Mouse (Mus musculus): ENCODE data around the gene Cald1. TPM values are rescaled to one million over a fixed set of nuclear protein-coding genes. Genes with fewer than 3 reads are reported as not detected.

Gene Cald1
- total RNA-seq, 2 experiments from 2014 or later = 0.47 TPM; not detected in 1

GRCm38 (mm10) chr6:34714612-34715011, 116.3 kb downstream of the Cald1 start:
- 0 out of 2 replicates have a peak, but pooled peaks have one; percentile 38 for ATAC-seq (ENCODE audit: poor library complexity, severe bottlenecking)

- peak; percentile 22 for ATAC-seq (ENCODE audit: poor library complexity, severe bottlenecking)
These were observed 118.0 kb downstream of the Cald1 start for GRCm38 (mm10) chr6:34716206-34716887.

- no peak for ATAC-seq (ENCODE audit: poor library complexity, severe bottlenecking)
These were observed 118.8 kb downstream of the Cald1 start for GRCm38 (mm10) chr6:34716888-34717635.

- ATAC-seq (ENCODE audit: poor library complexity, severe bottlenecking) = no peak
These were observed 119.4 kb downstream of the Cald1 start for GRCm38 (mm10) chr6:34717651-34718050.

GRCm38 (mm10) chr6:34719141-34719680, 120.9 kb downstream of the Cald1 start:
- no peak for ATAC-seq (ENCODE audit: poor library complexity, severe bottlenecking)

- ATAC-seq (ENCODE audit: poor library complexity, severe bottlenecking) = no peak
These were observed 122.1 kb downstream of the Cald1 start for GRCm38 (mm10) chr6:34720447-34720846.

- ATAC-seq (ENCODE audit: poor library complexity, severe bottlenecking) = no peak
These were observed 123.4 kb downstream of the Cald1 start for GRCm38 (mm10) chr6:34721740-34722139.

GRCm38 (mm10) chr6:34722660-34723059, 124.4 kb downstream of the Cald1 start:
- no peak for ATAC-seq (ENCODE audit: poor library complexity, severe bottlenecking)

- ATAC-seq (ENCODE audit: poor library complexity, severe bottlenecking) = no peak
These were observed 125.1 kb downstream of the Cald1 start for GRCm38 (mm10) chr6:34723250-34723904.

- ATAC-seq (ENCODE audit: poor library complexity, severe bottlenecking) = no peak
These were observed 127.4 kb downstream of the Cald1 start for GRCm38 (mm10) chr6:34725660-34726059.

GRCm38 (mm10) chr6:34726104-34726503, 127.8 kb downstream of the Cald1 start:
- no peak for ATAC-seq (ENCODE audit: poor library complexity, severe bottlenecking)

GRCm38 (mm10) chr6:34727316-34727983, 129.2 kb downstream of the Cald1 start:
- ATAC-seq (ENCODE audit: poor library complexity, severe bottlenecking) = no peak

- ATAC-seq (ENCODE audit: poor library complexity, severe bottlenecking) = no peak
These were observed 131.3 kb downstream of the Cald1 start for GRCm38 (mm10) chr6:34729449-34730151.

- ATAC-seq (ENCODE audit: poor library complexity, severe bottlenecking) = no peak
These were observed 132.7 kb downstream of the Cald1 start for GRCm38 (mm10) chr6:34731007-34731406.

GRCm38 (mm10) chr6:34731529-34731928, 133.2 kb downstream of the Cald1 start:
- ATAC-seq (ENCODE audit: poor library complexity, severe bottlenecking) = no peak

GRCm38 (mm10) chr6:34734940-34735695, 136.8 kb downstream of the Cald1 start:
- no peak for ATAC-seq (ENCODE audit: poor library complexity, severe bottlenecking)

GRCm38 (mm10) chr6:34736934-34737333, 138.6 kb downstream of the Cald1 start:
- no peak for ATAC-seq (ENCODE audit: poor library complexity, severe bottlenecking)

GRCm38 (mm10) chr6:34743946-34744345, 145.6 kb downstream of the Cald1 start:
- no peak for ATAC-seq (ENCODE audit: poor library complexity, severe bottlenecking)

- ATAC-seq (ENCODE audit: poor library complexity, severe bottlenecking) = no peak
These were observed 149.5 kb downstream of the Cald1 start for GRCm38 (mm10) chr6:34747846-34748245.

Measured in megakaryocyte, adult 5-6 weeks (primary cell).